Mouse (Mus musculus): Measurements from ENCODE around the gene Crybb1. TPM values are rescaled to one million over a fixed set of nuclear protein-coding genes. Genes with fewer than 3 reads are reported as not detected.

Gene Crybb1
- polyA plus RNA-seq, 1 experiment from 2014 or later = 2.5 TPM

DNA sequence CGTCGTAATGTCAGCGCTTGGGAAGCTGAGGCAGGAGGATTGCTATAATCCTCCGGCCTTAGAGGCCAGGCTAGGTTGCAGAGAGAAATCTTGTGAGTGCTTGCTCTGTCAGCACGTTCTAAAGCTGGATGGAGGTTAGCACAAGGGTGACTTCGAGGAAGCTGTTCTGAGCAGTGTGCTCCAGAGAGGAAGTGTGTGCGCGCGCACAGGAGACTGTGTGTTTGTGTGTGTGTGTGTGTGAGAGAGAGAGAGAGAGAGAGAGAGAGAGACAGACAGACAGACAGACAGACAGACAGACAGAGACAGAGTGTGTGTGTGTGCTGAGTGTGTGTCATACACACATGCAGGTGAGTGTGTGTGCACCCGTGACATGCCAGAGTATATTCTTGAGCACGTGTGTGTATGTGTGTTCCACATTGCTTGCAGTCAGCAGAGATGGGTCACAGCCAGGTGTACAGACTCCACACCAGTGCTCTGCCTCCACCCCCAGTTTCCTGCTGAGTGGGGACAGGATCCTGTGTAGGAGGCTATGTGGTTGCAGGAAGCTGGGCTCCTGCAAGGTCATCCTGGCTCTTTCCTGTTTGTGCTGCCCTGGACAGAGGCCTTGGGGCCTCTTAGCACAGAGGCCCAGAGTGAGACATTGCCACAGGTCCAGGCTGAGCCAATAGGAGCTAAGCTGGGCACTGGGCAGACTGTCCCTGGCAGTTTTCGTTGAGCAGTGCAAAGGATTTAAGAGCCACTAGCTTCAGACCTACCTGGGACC lies 42.8 kb downstream of the Crybb1 start:
- no peaks in the 10 kb centered on the region for H3K4me1 ChIP-seq (ENCODE audit: control insufficient read depth, insufficient read depth, low read length)
- H3K36me3 ChIP-seq (ENCODE audit: control insufficient read depth, insufficient read depth, low read length) = no peaks in the 10 kb centered on the region
- H3K27ac ChIP-seq (ENCODE audit: low read depth, low read length) = no peak overlapping the region; the same call in 1 of the 2 replicates
- ATAC-seq = no peak
- H3K4me2 ChIP-seq (ENCODE audit: low read length) = no peak overlapping the region
- no peak for DNase-seq (ENCODE audit: low spot score)
- no peaks in the 10 kb centered on the region for H3K9me3 ChIP-seq (replicated peaks; ENCODE audit: control insufficient read depth, low read length)
- H3K27me3 ChIP-seq (replicated peaks; ENCODE audit: control insufficient read depth, insufficient read depth, low read length) = no peaks in the 10 kb centered on the region
- 93% methylated on average over 12 of the region's 12 CpGs for WGBS
- H3K9ac ChIP-seq (ENCODE audit: low read length) = no peak overlapping the region
- H3K4me3 ChIP-seq (ENCODE audit: low read depth, low read length) = no peak overlapping the region

DNA sequence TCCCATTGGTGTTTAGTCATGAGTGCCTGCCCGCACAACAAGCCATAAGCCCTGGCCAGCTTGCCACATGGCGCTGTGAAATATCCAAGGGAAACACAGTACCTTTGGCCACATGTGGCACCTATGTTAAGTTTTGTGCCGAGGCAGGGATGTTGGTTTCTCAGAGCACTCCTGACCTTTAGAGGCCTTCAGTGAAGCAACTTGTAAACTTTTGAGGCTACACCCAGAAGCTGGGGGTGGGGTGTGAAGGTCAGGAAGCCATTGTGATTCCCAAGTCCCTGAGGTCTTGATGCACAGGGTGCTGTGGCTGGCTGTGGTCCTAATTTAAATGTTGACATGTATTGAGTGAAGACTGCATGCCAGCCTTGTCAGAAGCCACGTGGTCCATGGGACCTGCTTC lies 43.8 kb downstream of the Crybb1 start:
- WGBS = 92% methylated on average over 4 of the region's 4 CpGs
- no peaks in the 10 kb centered on the region for H3K4me1 ChIP-seq (ENCODE audit: control insufficient read depth, insufficient read depth, low read length)
- DNase-seq (ENCODE audit: low spot score) = no peak
- no peak overlapping the region for H3K4me3 ChIP-seq (ENCODE audit: low read depth, low read length)
- no peaks in the 10 kb centered on the region for H3K36me3 ChIP-seq (ENCODE audit: control insufficient read depth, insufficient read depth, low read length)
- no peak overlapping the region for H3K27ac ChIP-seq (ENCODE audit: low read depth, low read length)
- no peaks in the 10 kb centered on the region for H3K27me3 ChIP-seq (replicated peaks; ENCODE audit: control insufficient read depth, insufficient read depth, low read length)
- H3K9ac ChIP-seq (ENCODE audit: low read length) = no peak overlapping the region
- no peak overlapping the region for H3K4me2 ChIP-seq (ENCODE audit: low read length)
- H3K9me3 ChIP-seq (replicated peaks; ENCODE audit: control insufficient read depth, low read length) = no peaks in the 10 kb centered on the region
- ATAC-seq = no peak

DNA sequence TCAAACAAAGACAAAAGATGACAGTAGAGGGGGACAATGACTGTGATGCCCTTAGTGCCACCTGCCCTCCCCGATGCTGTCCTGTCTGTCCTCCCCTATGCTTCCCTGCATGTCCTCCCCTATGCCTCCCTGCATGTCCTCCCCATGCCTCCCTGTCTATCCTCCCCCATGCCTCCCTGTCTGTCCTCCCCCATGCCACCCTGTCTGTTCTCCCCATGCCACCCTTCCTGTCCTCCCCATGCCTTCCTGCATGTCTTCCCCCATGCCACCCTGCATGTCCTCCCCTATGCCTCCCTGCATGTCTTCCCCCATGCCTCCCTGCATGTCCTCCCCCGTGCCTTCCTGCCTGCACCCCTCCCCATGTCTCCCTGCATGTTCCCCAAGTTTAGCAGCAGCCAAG lies 44.5 kb downstream of the Crybb1 start:
- H3K9ac ChIP-seq (ENCODE audit: low read length) = no peak overlapping the region
- no peaks in the 10 kb centered on the region for H3K27me3 ChIP-seq (replicated peaks; ENCODE audit: control insufficient read depth, insufficient read depth, low read length)
- no peak for DNase-seq (ENCODE audit: low spot score)
- 79% methylated on average over 2 of the region's 2 CpGs for WGBS
- no peak for ATAC-seq
- H3K4me3 ChIP-seq (ENCODE audit: low read depth, low read length) = no peak overlapping the region
- H3K4me1 ChIP-seq (ENCODE audit: control insufficient read depth, insufficient read depth, low read length) = no peaks in the 10 kb centered on the region
- H3K27ac ChIP-seq (ENCODE audit: low read depth, low read length) = no peak overlapping the region
- H3K9me3 ChIP-seq (replicated peaks; ENCODE audit: control insufficient read depth, low read length) = no peaks in the 10 kb centered on the region
- no peaks in the 10 kb centered on the region for H3K36me3 ChIP-seq (ENCODE audit: control insufficient read depth, insufficient read depth, low read length)
- no peak overlapping the region for H3K4me2 ChIP-seq (ENCODE audit: low read length)

DNA sequence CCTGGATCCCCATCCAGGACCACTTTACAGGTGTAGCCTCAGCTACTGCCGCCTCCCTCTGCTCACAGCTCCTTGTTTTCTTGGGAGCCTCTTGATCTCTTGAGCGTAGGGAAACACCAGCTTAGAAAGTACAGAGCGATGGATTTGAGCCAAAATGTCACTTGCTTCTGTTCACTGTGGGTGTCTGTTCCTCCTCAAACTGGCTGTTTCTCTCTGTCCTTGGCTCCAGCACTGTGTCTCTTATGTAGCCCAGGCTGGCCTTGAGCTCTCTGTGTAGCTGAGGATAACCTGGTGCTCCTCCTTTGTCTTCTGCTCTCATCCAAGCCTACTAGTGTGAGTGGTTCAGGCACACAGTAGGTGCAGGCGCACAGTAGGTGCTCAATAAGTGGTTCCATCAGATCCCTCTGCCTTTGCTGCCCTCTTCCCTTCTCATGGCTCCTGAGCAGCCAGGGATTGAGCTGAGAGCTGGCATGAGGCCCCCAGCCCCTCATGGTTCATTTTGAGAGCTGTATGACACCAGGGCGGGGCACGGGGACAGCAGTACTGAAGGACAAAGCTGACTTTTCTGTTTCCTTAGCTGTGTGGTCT lies 45.2 kb downstream of the Crybb1 start:
- no peaks in the 10 kb centered on the region for H3K27me3 ChIP-seq (replicated peaks; ENCODE audit: control insufficient read depth, insufficient read depth, low read length)
- no peaks in the 10 kb centered on the region for H3K36me3 ChIP-seq (ENCODE audit: control insufficient read depth, insufficient read depth, low read length)
- H3K4me3 ChIP-seq (ENCODE audit: low read depth, low read length) = no peak overlapping the region
- H3K4me2 ChIP-seq (ENCODE audit: low read length) = no peak overlapping the region
- H3K4me1 ChIP-seq (ENCODE audit: control insufficient read depth, insufficient read depth, low read length) = no peaks in the 10 kb centered on the region
- no peak for ATAC-seq
- no peaks in the 10 kb centered on the region for H3K9me3 ChIP-seq (replicated peaks; ENCODE audit: control insufficient read depth, low read length)
- H3K27ac ChIP-seq (ENCODE audit: low read depth, low read length) = no peak overlapping the region
- WGBS = 91% methylated on average over 6 of the region's 6 CpGs
- no peak overlapping the region for H3K9ac ChIP-seq (ENCODE audit: low read length)
- no peak for DNase-seq (ENCODE audit: low spot score)

DNA sequence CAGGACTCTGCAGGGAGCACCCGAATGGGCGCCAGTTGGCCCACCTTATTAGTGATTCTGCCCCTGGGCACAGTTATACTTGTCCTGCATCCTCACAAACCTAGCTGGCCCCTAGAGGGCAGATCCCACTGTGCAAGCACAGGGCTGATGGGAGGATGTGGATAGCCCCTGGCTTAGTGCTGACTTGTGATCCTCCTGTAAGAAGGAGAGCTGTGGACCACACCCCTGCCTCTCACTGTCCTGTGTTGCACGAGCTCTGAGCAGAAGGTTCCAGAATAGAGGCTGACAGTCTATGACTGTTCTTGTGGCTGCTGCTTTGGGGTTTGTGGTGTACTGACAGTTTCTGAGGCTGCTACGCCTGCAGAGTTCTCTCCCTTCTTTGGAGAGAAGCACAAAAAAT lies 46.1 kb downstream of the Crybb1 start:
- Histone ChIP-seq H3K4me1 (ENCODE audit: control insufficient read depth, insufficient read depth, low read length) (no peaks in the 10 kb centered on the region), H3K4me2 (ENCODE audit: low read length) (no peak overlapping the region), H3K9ac (ENCODE audit: low read length) (no peak overlapping the region), H3K36me3 (ENCODE audit: control insufficient read depth, insufficient read depth, low read length) (no peaks in the 10 kb centered on the region), H3K27me3 (replicated peaks; ENCODE audit: control insufficient read depth, insufficient read depth, low read length) (no peaks in the 10 kb centered on the region), H3K27ac (ENCODE audit: low read depth, low read length) (no peak overlapping the region), H3K4me3 (ENCODE audit: low read depth, low read length) (no peak overlapping the region), H3K9me3 (replicated peaks; ENCODE audit: control insufficient read depth, low read length) (no peaks in the 10 kb centered on the region)
- DNase-seq (ENCODE audit: low spot score) (no peak), ATAC-seq (no peak)
- 84% methylated on average over 4 of the region's 4 CpGs for WGBS

DNA sequence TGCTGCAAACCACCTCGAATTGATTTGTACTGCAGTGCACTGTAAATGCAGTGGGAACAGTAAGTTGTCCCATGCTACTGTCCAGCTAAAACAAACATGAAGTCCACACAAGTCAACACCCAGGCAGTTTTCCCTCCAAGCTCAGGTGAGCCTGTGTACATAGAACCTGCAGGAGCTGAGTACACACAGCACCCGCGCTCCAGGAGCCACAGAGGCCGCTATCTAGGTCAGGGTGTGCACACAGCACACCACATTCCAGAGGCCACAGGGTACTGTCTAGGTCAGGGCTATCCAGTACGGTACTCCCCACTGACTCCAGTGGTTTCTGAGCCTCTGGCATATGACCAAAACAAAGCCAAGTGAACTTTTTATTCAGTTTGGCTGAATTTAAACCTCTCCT lies 46.7 kb downstream of the Crybb1 start:
- H3K27ac ChIP-seq (ENCODE audit: low read depth, low read length) = no peak overlapping the region
- H3K4me3 ChIP-seq (ENCODE audit: low read depth, low read length) = no peak overlapping the region
- no peaks in the 10 kb centered on the region for H3K4me1 ChIP-seq (ENCODE audit: control insufficient read depth, insufficient read depth, low read length)
- no peaks in the 10 kb centered on the region for H3K9me3 ChIP-seq (replicated peaks; ENCODE audit: control insufficient read depth, low read length)
- H3K9ac ChIP-seq (ENCODE audit: low read length) = no peak overlapping the region
- no peaks in the 10 kb centered on the region for H3K36me3 ChIP-seq (ENCODE audit: control insufficient read depth, insufficient read depth, low read length)
- DNase-seq (ENCODE audit: low spot score) = no peak
- no peak overlapping the region for H3K4me2 ChIP-seq (ENCODE audit: low read length)
- H3K27me3 ChIP-seq (replicated peaks; ENCODE audit: control insufficient read depth, insufficient read depth, low read length) = no peaks in the 10 kb centered on the region
- no peak for ATAC-seq
- 90% methylated on average over 5 of the region's 5 CpGs for WGBS

DNA sequence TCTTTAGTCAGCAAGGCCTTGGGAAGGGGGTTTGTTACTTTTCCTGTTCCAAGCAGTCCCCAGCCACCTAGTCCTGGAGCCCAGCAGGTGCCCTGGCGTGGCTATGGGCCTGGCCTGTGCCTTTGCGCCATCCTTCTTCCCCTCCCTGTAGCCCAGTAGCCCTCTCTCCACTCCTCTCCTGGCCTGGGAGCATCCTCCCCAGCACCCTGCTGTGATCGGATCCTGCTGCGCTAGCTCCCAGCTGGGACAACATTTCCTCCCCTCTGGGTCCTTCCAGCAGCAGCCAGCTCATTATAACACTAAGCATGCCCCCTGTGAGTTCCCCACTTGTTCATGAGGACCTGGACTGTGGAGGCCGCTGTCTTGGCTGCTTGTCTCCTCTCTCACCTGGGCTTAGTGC lies 50.2 kb downstream of the Crybb1 start:
- WGBS = 67% methylated on average over 5 of the region's 5 CpGs
- H3K9me3 ChIP-seq (replicated peaks; ENCODE audit: control insufficient read depth, low read length) = no peaks in the 10 kb centered on the region
- ATAC-seq = no peak
- H3K36me3 ChIP-seq (ENCODE audit: control insufficient read depth, insufficient read depth, low read length) = peaks cover 27% of the 10 kb centered on the region
- H3K4me3 ChIP-seq (ENCODE audit: low read depth, low read length) = no peak overlapping the region
- no peak for DNase-seq (ENCODE audit: low spot score)
- H3K27me3 ChIP-seq (replicated peaks; ENCODE audit: control insufficient read depth, insufficient read depth, low read length) = no peaks in the 10 kb centered on the region
- no peak overlapping the region for H3K4me2 ChIP-seq (ENCODE audit: low read length)
- H3K9ac ChIP-seq (ENCODE audit: low read length) = no peak overlapping the region
- H3K27ac ChIP-seq (ENCODE audit: low read depth, low read length) = no peak overlapping the region
- no peaks in the 10 kb centered on the region for H3K4me1 ChIP-seq (ENCODE audit: control insufficient read depth, insufficient read depth, low read length)

DNA sequence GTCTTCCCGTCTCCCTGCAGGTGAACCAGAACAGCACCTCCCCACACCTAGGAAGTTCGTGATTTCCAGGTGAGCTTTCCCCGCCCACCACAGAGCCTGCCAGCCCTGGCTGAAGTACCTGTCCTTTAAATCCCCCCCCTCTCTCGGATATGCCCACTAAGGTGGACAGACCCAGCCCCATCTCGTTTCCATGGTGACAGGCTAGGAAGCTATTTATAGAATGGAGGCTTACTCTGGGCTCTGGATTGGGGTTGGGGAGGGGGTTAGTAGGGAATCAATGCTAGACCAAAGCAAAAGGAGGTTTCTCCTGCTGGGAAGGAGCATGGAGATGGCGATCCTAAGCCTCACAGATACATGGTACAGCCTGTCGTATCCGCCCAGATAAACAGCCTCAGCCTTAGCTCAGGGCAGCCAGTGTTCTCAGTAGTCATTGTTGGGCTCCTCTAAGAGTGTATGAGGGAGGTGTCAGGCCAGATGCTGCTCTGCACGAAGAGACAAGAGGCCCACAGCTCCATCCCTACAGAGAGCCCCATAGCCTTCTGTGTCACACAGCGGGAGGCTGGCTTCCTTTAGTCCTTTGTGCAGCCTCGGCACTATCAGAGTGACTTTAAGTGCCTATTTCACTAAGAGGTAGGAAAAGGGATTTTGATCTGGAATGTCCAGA lies 57.7 kb downstream of the Crybb1 start:
- H3K27me3 ChIP-seq (replicated peaks; ENCODE audit: control insufficient read depth, insufficient read depth, low read length) = no peaks in the 10 kb centered on the region
- H3K36me3 ChIP-seq (ENCODE audit: control insufficient read depth, insufficient read depth, low read length) = peaks cover 49% of the 10 kb centered on the region
- DNase-seq (ENCODE audit: low spot score) = peak; percentile 27
- 0 out of 2 replicates have a peak overlapping the region, but pooled peaks have one; percentile 21 for H3K9ac ChIP-seq (ENCODE audit: low read length)
- 56% methylated on average over 11 of the region's 11 CpGs for whole genome bisulfite sequencing
- H3K9me3 ChIP-seq (replicated peaks; ENCODE audit: control insufficient read depth, low read length) = no peaks in the 10 kb centered on the region
- H3K4me3 ChIP-seq (ENCODE audit: low read depth, low read length) = no peak overlapping the region
- no peak for ATAC-seq
- no peak overlapping the region for H3K27ac ChIP-seq (ENCODE audit: low read depth, low read length)
- H3K4me1 ChIP-seq (ENCODE audit: control insufficient read depth, insufficient read depth, low read length) = no peaks in the 10 kb centered on the region
- H3K4me2 ChIP-seq (ENCODE audit: low read length) = no peak overlapping the region

DNA sequence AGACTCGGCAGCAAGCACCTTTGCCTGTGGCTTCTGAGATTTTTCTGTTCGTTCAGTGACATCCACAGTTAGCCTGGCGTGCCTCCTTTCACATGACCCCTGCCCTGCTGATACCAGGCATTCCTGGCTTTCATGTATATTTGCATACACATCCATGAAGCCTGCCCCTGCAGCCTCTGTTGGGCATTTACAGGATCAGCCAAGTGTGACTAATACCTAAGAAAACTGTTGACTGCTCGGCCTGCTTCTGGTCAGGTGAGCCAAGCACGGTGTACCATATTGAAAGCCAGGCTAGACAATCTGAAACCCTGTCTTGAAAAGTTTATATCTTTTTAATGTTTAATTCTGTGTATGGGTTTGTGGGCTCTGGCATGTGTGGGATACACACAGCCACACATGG lies 60.9 kb downstream of the Crybb1 start:
- Histone ChIP-seq H3K9me3 (replicated peaks; ENCODE audit: control insufficient read depth, low read length) (no peaks in the 10 kb centered on the region), H3K4me3 (ENCODE audit: low read depth, low read length) (no peak overlapping the region), H3K27me3 (replicated peaks; ENCODE audit: control insufficient read depth, insufficient read depth, low read length) (no peaks in the 10 kb centered on the region), H3K9ac (ENCODE audit: low read length) (no peak overlapping the region), H3K4me2 (ENCODE audit: low read length) (no peak overlapping the region), H3K27ac (ENCODE audit: low read depth, low read length) (no peak overlapping the region), H3K36me3 (ENCODE audit: control insufficient read depth, insufficient read depth, low read length) (peaks cover 24% of the 10 kb centered on the region), H3K4me1 (ENCODE audit: control insufficient read depth, insufficient read depth, low read length) (no peaks in the 10 kb centered on the region)
- no peak for ATAC-seq
- 71% methylated on average over 5 of the region's 5 CpGs for WGBS
- DNase-seq (ENCODE audit: low spot score) = no peak

Data from forebrain, embryonic 14.5 days (tissue).